Mouse (Mus musculus) left cerebral cortex, adult 8-10 months (tissue): ENCODE measurements at regions not wholly inside any gene's neighbourhood (a gene's known extent, or its start where the extent isn't known, plus 50 kb on each side); places are given as distances from the start of the nearest gene placed in this dataset.

Source experiments
- DNase-seq, 2 experiments: peaks; one replicate each; pipeline ENCODE4 v3.0.0; 2022; ENCODE audit warnings: low spot score in 2 of 2

DNA sequence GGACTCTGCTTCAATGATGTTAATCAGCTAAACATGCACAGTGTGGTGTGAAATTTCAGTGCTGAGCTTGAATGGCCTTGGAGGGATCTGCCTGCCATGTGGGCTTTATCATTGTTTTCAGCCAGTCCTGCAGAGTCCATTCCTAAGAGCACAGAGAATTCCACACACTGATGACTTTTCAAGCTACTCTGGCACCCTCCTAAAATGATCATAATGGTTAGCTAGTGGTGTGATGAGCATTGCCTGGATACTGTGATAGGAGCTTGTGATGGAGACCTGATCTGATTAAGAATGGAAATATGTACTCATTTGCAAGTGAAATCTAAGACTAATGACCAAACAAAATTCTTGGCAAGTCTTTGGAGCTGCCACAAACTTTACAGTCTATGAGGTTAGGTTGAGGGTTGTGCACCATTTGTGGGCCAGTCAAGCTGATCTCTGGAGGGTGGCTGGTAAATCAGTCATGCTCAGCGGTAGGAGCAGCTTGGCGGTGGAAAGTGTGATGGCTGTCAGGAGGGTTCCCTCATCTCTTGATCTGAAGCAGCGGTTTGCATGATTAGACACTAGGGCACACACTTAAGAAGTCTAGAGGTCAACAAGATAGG lies 91.0 kb upstream of the Cep162 start:
- no peak for DNase-seq

- DNase-seq: no peak
These were observed 86.1 kb upstream of the Cep162 start for GRCm38 (mm10) chr9:87341438-87341837.

DNA sequence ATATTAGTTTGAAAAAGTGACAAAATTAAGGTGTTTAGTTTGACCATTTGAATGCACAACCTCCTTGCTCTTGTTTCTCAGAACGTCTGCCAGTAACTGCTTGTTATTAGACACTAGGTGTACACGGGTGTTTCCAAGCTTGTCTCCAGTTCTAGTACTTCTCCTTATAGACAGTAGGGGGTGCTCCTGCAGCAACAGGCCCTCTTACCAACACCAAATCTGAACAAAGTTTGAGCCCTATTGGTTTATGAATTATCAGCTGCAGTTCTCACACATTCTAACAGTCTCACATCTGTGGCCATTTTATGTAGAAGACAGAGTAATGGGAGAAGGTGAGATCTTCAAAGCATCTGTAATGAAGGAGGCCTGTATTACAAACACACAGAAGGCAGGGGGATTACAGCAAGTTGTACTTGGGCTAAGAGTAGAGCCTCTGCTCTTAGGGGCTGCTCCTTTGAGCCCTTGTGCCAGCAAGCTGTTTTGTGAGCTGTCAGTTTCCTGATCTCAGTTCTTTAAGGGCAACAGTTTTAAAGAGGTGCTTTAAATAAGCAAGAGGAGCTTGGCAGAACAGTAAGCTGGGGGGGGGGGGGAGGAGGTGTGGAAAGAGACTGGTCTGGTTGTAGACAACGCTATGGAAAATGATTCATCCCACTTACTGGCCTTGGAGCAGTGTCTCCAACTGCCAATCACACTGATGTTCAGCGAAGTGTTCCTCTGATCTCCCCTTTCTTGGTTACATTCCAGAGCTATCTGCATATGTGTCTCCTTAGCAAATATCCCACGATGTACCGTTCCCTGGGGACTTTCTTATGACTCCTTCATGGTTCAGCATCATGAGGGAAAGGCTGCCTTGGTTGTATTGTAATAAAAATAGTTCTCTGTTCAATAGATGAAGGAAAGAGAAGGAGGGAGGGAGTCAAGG lies 71.3 kb upstream of the Cep162 start:
- DNase-seq: no peak

DNA sequence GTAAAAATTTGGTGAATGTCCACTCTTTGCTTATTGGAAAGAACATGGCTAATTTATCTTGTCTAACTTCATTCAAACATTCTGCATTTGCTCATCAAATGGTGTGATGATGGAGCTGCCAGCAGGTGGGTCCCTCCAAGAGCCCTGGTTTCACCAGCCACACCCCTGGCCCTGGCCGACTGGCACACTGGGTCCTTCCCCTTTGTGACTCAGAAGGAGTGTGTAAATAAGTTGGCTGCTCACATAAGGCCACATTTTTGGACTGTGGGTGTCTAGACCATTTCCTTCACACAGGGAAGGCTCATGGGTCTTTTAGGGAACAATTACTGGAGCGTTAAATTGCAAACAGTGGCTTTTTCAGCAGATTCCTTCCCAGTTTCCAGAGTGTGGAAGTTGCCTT lies 68.4 kb upstream of the Cep162 start:
- no peak for DNase-seq

DNA sequence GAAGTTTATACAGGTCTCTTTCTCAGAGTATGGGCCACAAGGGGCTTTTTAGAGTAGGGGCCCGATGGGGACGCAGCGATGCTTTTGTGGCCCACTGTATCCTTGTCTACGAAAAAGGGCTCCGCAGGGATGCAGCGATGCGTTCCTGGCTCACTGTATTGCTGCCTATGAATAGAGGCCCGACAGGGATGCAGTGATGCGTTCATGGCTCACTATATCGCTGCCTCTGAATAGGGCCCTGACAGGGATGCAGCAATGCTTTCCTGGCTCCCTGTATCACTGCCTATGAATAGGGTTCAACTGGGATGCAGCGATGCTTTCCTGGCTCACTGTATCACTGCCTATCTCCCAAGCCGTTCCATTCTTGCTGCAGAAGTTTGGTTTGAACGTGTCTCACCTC lies 65.4 kb upstream of the Cep162 start:
- DNase-seq: no peak

GRCm38 (mm10) chr9:87318767-87319166 lies 63.4 kb upstream of the Cep162 start:
- DNase-seq: no peak

GRCm38 (mm10) chr9:87310150-87310549 lies 54.8 kb upstream of the Cep162 start:
- DNase-seq: no peak
